Mouse (Mus musculus) limb, embryonic 13.5 days (tissue): ENCODE results near the gene Rad51b. TPM values are rescaled to one million over a fixed set of nuclear protein-coding genes. Genes with fewer than 3 reads are reported as not detected.

Experiments
- ATAC-seq: fragments of 200-750 bp; cut with Nextera tagmentation; 2 replicates; pipeline ENCODE4 v1.8.0; 2017; ENCODE audit warnings: low read depth, moderate number of reproducible peaks, moderate TSS enrichment; ENCODE audit not compliant: low FRiP score
- H3K27ac ChIP-seq: fragments of 300-500 bp; sonication (generic); 2 replicates; pipeline ENCODE4 v1.5.1; 2015; ENCODE audit warnings: inconsistent platforms, mild to moderate bottlenecking, moderate library complexity
- H3K27me3 ChIP-seq: fragments of 300-500 bp; sonication (generic); 2 replicates; pipeline ENCODE4 v1.6.1; 2015; ENCODE audit warnings: mild to moderate bottlenecking, inconsistent platforms
- H3K36me3 ChIP-seq: fragments of 300-500 bp; sonication (generic); 2 replicates; pipeline ENCODE4 v1.6.1; 2015; ENCODE audit warnings: inconsistent platforms, mild to moderate bottlenecking, moderate library complexity
- H3K4me1 ChIP-seq: fragments of 300-500 bp; sonication (generic); 2 replicates; pipeline ENCODE4 v1.6.1; 2015; ENCODE audit warnings: inconsistent platforms
- H3K4me2 ChIP-seq: fragments of 300-500 bp; sonication (generic); replicated peaks from 2 replicates; pipeline ENCODE4 v1.6.1; 2015; ENCODE audit warnings: inconsistent platforms, mild to moderate bottlenecking, moderate library complexity
- H3K4me3 ChIP-seq: fragments of 300-500 bp; sonication (generic); 2 replicates; pipeline ENCODE4 v1.5.1; 2015; ENCODE audit warnings: moderate library complexity, mild to moderate bottlenecking, inconsistent platforms
- H3K9ac ChIP-seq: fragments of 300-500 bp; sonication (generic); 2 replicates; pipeline ENCODE4 v1.6.1; 2015; ENCODE audit warnings: mild to moderate bottlenecking, inconsistent platforms
- H3K9me3 ChIP-seq: fragments of 300-500 bp; sonication (generic); 2 replicates; pipeline ENCODE4 v1.6.1; 2016; ENCODE audit warnings: inconsistent platforms
- WGBS: fragments of 180-500 bp; shearing (Covaris S2); methylation state at CpG from one replicate; pipeline ENCODE4 v1.1.7; 2015; 5-methylcytosine and 5-hydroxymethylcytosine counted together
- polyA plus RNA-seq: library from polyadenylated mRNA; unstranded; fragments of >200 nt; fragmentation: Nextera tagmentation; extraction: Ambion mirVana; gene quantifications from 2 replicates; pipeline ENCODE4 v1.2.1, GENCODE M21; 2015

Rad51b gene
- polyA plus RNA-seq, 1 experiment from 2014 or later = 7.6 TPM

DNA sequence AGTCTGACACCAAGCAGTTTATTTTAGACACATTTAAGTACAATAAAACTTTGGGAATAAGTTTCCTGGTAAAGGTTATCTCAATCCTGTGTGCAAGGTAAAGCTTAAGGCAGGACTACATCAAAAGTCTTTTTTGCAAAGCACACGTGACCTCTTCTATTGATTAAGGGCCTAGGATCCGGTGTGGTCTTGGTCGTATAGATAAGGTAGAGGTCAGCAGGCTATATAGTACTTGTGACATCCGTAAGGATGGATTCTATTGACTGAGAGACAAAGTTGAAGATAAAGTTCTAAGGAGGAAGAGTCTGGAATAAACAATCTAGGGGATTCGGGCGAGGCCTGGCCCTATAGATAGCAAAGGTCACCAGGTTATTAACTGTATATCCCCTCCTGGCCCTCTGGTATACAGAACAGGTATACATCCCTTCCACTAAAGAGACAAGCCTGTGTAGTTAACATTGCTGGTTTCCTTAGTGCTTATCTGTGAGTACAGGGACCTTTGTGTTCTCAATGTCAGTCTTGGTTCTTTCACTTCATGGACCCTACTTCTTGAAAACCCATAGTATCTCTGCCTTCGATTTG lies 471.8 kb downstream of the Rad51b start:
- 77% methylated on average over 7 of the region's 7 CpGs for WGBS
- Histone ChIP-seq H3K4me3 (no peak overlapping the region), H3K9me3 (0 out of 2 replicates have a peak, but pooled peaks cover 2% of the 10 kb centered on the region), H3K9ac (no peak overlapping the region), H3K27ac (no peak overlapping the region), H3K4me2 (no peak overlapping the region), H3K27me3 (no peaks in the 10 kb centered on the region), H3K36me3 (no peaks in the 10 kb centered on the region), H3K4me1 (no peaks in the 10 kb centered on the region)
- no peak for ATAC-seq

GRCm38 (mm10) chr12:79769763-79770162 lies 472.7 kb downstream of the Rad51b start:
- H3K4me3 ChIP-seq = no peak overlapping the region
- H3K27me3 ChIP-seq = no peaks in the 10 kb centered on the region
- 95% methylated on average over 9 of the region's 9 CpGs for whole genome bisulfite sequencing
- H3K4me1 ChIP-seq = 0 out of 2 replicates have a peak, but pooled peaks cover 2% of the 10 kb centered on the region
- no peak overlapping the region for H3K27ac ChIP-seq
- H3K36me3 ChIP-seq = no peaks in the 10 kb centered on the region
- no peak for ATAC-seq
- H3K9me3 ChIP-seq = 0 out of 2 replicates have a peak, but pooled peaks cover 4% of the 10 kb centered on the region
- no peak overlapping the region for H3K4me2 ChIP-seq
- no peak overlapping the region for H3K9ac ChIP-seq

DNA sequence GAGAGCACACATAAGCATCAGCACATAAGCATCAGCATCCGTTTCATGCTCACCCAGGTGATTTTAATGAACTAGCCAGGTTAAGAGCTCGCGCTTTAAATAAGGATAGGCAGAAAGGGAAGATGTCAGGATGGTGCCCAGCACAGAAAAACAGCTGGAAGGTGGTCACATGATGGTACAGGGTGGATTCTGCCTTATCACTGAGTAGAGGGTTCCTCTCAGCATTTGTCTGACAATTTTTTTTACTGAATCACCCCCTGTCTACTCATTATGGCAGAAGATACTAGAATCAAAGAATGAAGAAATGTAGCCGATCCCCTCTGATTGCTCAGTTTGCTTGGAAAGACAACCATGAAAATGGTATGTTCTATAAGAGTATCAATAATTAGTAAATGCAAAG lies 474.1 kb downstream of the Rad51b start:
- Histone ChIP-seq H3K27me3 (no peaks in the 10 kb centered on the region), H3K4me1 (0 out of 2 replicates have a peak, but pooled peaks cover 2% of the 10 kb centered on the region), H3K27ac (no peak overlapping the region), H3K9ac (no peak overlapping the region), H3K9me3 (0 out of 2 replicates have a peak, but pooled peaks cover 4% of the 10 kb centered on the region), H3K4me2 (no peak overlapping the region), H3K36me3 (no peaks in the 10 kb centered on the region), H3K4me3 (no peak overlapping the region)
- WGBS = 96% methylated on average over 4 of the region's 4 CpGs
- no peak for ATAC-seq

- H3K9me3 ChIP-seq = 0 out of 2 replicates have a peak, but pooled peaks cover 4% of the 10 kb centered on the region
- H3K36me3 ChIP-seq = no peaks in the 10 kb centered on the region
- no peak overlapping the region for H3K27ac ChIP-seq
- H3K4me2 ChIP-seq = no peak overlapping the region
- WGBS = 84% methylated on average over 3 of the region's 3 CpGs
- peaks cover 2% of the 10 kb centered on the region; the same call in 1 of the 2 replicates for H3K4me1 ChIP-seq
- ATAC-seq = no peak
- H3K9ac ChIP-seq = no peak overlapping the region
- H3K4me3 ChIP-seq = no peak overlapping the region
- no peaks in the 10 kb centered on the region for H3K27me3 ChIP-seq
These were observed 474.7 kb downstream of the Rad51b start for GRCm38 (mm10) chr12:79771741-79772140.

DNA sequence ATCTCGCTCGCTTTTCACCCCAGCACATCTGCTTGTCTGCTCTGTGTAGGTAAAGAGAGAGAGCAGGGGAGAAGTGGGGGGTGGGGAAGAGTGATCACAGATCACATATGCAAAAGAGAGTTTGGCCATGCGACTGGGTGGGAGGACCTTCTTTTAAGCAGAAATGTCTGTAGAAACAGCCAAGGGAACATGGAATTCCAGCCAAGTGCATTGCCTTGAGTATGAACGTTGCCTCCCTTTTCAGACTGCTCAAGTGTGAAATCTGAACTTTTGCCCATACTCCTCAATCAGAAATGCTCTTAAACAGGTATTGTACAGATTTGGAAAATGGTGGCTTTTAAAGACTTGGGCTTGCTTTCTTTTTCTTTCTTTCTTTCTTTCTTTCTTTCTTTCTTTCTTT lies 476.2 kb downstream of the Rad51b start:
- WGBS = 82% methylated on average over 4 of the region's 4 CpGs
- H3K27ac ChIP-seq = no peak overlapping the region
- H3K9me3 ChIP-seq = 0 out of 2 replicates have a peak, but pooled peaks cover 4% of the 10 kb centered on the region
- H3K36me3 ChIP-seq = no peaks in the 10 kb centered on the region
- H3K27me3 ChIP-seq = no peaks in the 10 kb centered on the region
- peaks cover 14% of the 10 kb centered on the region for H3K4me1 ChIP-seq
- H3K4me2 ChIP-seq = no peak overlapping the region
- no peak for ATAC-seq
- H3K4me3 ChIP-seq = no peak overlapping the region
- no peak overlapping the region for H3K9ac ChIP-seq

GRCm38 (mm10) chr12:79774571-79774970 lies 477.5 kb downstream of the Rad51b start:
- Histone ChIP-seq H3K27me3 (no peaks in the 10 kb centered on the region), H3K9ac (no peak overlapping the region), H3K27ac (no peak overlapping the region), H3K4me2 (no peak overlapping the region), H3K36me3 (no peaks in the 10 kb centered on the region), H3K9me3 (0 out of 2 replicates have a peak, but pooled peaks cover 4% of the 10 kb centered on the region), H3K4me3 (no peak overlapping the region), H3K4me1 (peaks cover 16% of the 10 kb centered on the region)
- ATAC-seq = no peak
- WGBS = 83% methylated on average over 4 of the region's 4 CpGs

DNA sequence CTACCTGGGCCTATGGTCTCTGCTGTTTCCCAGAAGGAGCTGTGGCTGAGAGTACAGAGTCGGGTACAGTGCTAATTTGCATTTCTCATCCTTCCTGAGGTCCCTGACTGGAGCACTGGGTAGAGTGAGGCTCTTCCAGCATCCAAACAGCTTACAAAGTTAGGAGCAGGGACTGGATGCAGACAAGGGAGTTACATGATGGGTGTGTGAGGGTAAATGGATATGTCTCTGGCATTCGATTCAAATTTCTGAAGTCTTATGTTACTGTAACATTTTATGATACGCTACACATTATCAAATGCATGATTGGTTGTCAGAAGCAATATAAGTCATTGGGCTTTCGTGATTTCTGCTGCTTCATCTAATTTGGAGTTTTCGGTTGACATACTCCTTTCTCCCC lies 479.7 kb downstream of the Rad51b start:
- no peaks in the 10 kb centered on the region for H3K36me3 ChIP-seq
- no peak overlapping the region for H3K9ac ChIP-seq
- no peak overlapping the region for H3K27ac ChIP-seq
- H3K9me3 ChIP-seq = 0 out of 2 replicates have a peak, but pooled peaks cover 4% of the 10 kb centered on the region
- peaks cover 18% of the 10 kb centered on the region for H3K4me1 ChIP-seq
- no peak for ATAC-seq
- H3K4me3 ChIP-seq = no peak overlapping the region
- 76% methylated on average over 5 of the region's 5 CpGs for WGBS
- no peak overlapping the region for H3K4me2 ChIP-seq
- H3K27me3 ChIP-seq = no peaks in the 10 kb centered on the region

- no peaks in the 10 kb centered on the region for H3K36me3 ChIP-seq
- no peak overlapping the region; the same call in 1 of the 2 replicates for H3K27ac ChIP-seq
- no peak for ATAC-seq
These were observed 483.7 kb downstream of the Rad51b start for GRCm38 (mm10) chr12:79780745-79781144.

DNA sequence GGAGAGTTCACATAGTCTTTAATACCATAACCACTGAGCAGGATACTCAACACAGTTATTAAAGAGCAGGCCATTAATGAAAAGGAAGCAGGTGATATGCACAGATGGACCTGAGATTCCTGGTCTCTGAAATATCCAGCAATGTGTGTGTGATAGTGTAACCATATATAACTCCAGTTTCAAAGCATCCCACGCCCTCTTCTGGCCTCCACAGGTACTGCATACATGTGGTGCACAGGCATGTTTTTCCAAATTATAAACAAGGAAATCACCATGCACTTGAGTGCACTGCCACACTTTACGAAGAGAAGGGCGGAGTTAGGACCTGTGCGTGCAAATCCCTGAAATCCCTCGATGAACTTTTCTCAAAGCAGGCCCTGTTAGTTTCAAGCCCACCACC lies 484.7 kb downstream of the Rad51b start:
- H3K27me3 ChIP-seq = no peaks in the 10 kb centered on the region
- H3K27ac ChIP-seq = no peak overlapping the region
- H3K9ac ChIP-seq = no peak overlapping the region
- peaks cover 19% of the 10 kb centered on the region for H3K4me1 ChIP-seq
- no peak overlapping the region for H3K4me3 ChIP-seq
- no peak for ATAC-seq
- H3K36me3 ChIP-seq = no peaks in the 10 kb centered on the region
- WGBS = 85% methylated on average over 5 of the region's 5 CpGs
- H3K4me2 ChIP-seq = no peak overlapping the region
- H3K9me3 ChIP-seq = peaks cover 4% of the 10 kb centered on the region

More at GRCm38 (mm10) chr12:79780745-79781144, 483.7 kb downstream of the Rad51b start:
- 51% methylated on average over 2 of the region's 2 CpGs for WGBS
- no peaks in the 10 kb centered on the region for H3K27me3 ChIP-seq
- no peak overlapping the region; the same call in 1 of the 2 replicates for H3K9ac ChIP-seq
- H3K4me2 ChIP-seq = no peak overlapping the region
- peaks cover 19% of the 10 kb centered on the region for H3K4me1 ChIP-seq
- peaks cover 4% of the 10 kb centered on the region for H3K9me3 ChIP-seq
- no peak overlapping the region for H3K4me3 ChIP-seq

GRCm38 (mm10) chr12:79782444-79783117 lies 485.5 kb downstream of the Rad51b start:
- WGBS = 93% methylated on average over 6 of the region's 6 CpGs
- ATAC-seq = no peak
- no peaks in the 10 kb centered on the region for H3K36me3 ChIP-seq

GRCm38 (mm10) chr12:79784159-79784558 lies 487.1 kb downstream of the Rad51b start:
- no peak for ATAC-seq
- Histone ChIP-seq H3K4me3 (no peak overlapping the region), H3K36me3 (no peaks in the 10 kb centered on the region), H3K4me1 (peaks cover 6% of the 10 kb centered on the region; the same call in 1 of the 2 replicates), H3K9me3 (peaks cover 4% of the 10 kb centered on the region), H3K27me3 (no peaks in the 10 kb centered on the region), H3K4me2 (no peak overlapping the region), H3K9ac (no peak overlapping the region), H3K27ac (0 out of 2 replicates have a peak overlapping the region, but pooled peaks have one; percentile 15)
- 81% methylated on average over 7 of the region's 7 CpGs for WGBS

More at GRCm38 (mm10) chr12:79782444-79783117, 485.5 kb downstream of the Rad51b start:
- no peak overlapping the region for H3K4me3 ChIP-seq
- peaks cover 13% of the 10 kb centered on the region for H3K4me1 ChIP-seq
- H3K4me2 ChIP-seq = no peak overlapping the region
- no peak overlapping the region for H3K9ac ChIP-seq
- no peak overlapping the region for H3K27ac ChIP-seq
- H3K9me3 ChIP-seq = peaks cover 4% of the 10 kb centered on the region
- no peaks in the 10 kb centered on the region for H3K27me3 ChIP-seq

DNA sequence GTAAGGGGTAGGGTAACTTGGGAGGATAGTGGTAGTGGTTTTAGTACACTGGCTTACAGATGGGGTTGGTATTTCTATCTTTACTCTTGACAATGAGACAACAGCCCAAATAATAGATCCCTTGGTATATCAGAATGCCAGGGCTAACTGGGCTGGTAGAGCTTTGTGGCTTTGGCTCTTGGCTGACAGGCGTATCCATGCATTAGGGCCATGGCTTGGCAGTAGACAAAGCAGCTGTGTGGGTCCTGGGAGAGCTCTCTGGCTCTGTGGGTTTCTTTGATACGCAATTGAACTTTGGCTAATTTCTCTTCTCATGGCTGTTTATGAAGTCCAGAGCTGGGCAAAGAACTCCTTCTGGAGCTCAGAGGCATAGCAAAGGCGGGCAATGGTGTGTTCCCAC lies 488.6 kb downstream of the Rad51b start:
- Histone ChIP-seq H3K27ac (no peak overlapping the region), H3K4me1 (peaks cover 6% of the 10 kb centered on the region; the same call in 1 of the 2 replicates)
- 86% methylated on average over 3 of the region's 3 CpGs for WGBS

More for the DNA sequence above, 488.6 kb downstream of the Rad51b start:
- no peak overlapping the region for H3K4me2 ChIP-seq
- no peak for ATAC-seq
- H3K9me3 ChIP-seq = peaks cover 4% of the 10 kb centered on the region
- no peaks in the 10 kb centered on the region for H3K36me3 ChIP-seq
- H3K27me3 ChIP-seq = no peaks in the 10 kb centered on the region
- H3K9ac ChIP-seq = no peak overlapping the region
- H3K4me3 ChIP-seq = no peak overlapping the region
